Mouse (Mus musculus) CH12.LX (cell line): Measurements from ENCODE around the gene Comt. TPM values are rescaled to one million over a fixed set of nuclear protein-coding genes. Genes with fewer than 3 reads are reported as not detected.

Experiments
- DNase-seq: peaks from one replicate; pipeline ENCODE4 v3.0.0-alpha.2; 2013; ENCODE audit errors: extremely low read depth
- H3K27ac ChIP-seq: 2 replicates; pipeline ENCODE4 v1.5.1; 2012; ENCODE audit warnings: low read depth, mild to moderate bottlenecking, control low read depth, moderate library complexity; ENCODE audit not compliant: insufficient read depth
- H3K27me3 ChIP-seq: replicated peaks from 2 replicates; pipeline ENCODE3; 2012; ENCODE audit warnings: inconsistent platforms
- H3K36me3 ChIP-seq, 2 experiments: replicated peaks in 1 of 2; 2 replicates each; pipeline versions ENCODE3 to v1.6.1; 2012; ENCODE audit warnings: inconsistent platforms in 1 of 2, low read length in 1 of 2, mild to moderate bottlenecking in 1 of 2, mixed read lengths in 1 of 2, moderate library complexity in 1 of 2; ENCODE audit not compliant: control insufficient read depth in 1 of 2, insufficient read depth in 1 of 2
- H3K4me1 ChIP-seq, 2 experiments: 2 replicates each; pipeline ENCODE4 v1.6.1; 2012; ENCODE audit warnings: inconsistent platforms in 1 of 2, moderate library complexity in 1 of 2; ENCODE audit not compliant: insufficient read depth in 2 of 2, control insufficient read depth in 1 of 2
- H3K4me2 ChIP-seq: 2 replicates; pipeline ENCODE4 v1.6.1; 2012; ENCODE audit warnings: low read depth, mild to moderate bottlenecking, control low read depth; ENCODE audit not compliant: poor library complexity, insufficient read depth, severe bottlenecking
- H3K4me3 ChIP-seq, 3 experiments: fragments of 150-350 bp in 1 of 3; sonication (generic) in 1 of 3; replicated peaks in 1 of 3; 2 replicates each; pipeline versions ENCODE3 to v1.5.1; 2011 to 2012; ENCODE audit warnings: low read depth in 2 of 3, low read length in 2 of 3, mild to moderate bottlenecking in 2 of 3, moderate library complexity in 2 of 3, control low read depth in 1 of 3, improper control_type of control experiment in 1 of 3, inconsistent platforms in 1 of 3, mixed read lengths in 1 of 3; ENCODE audit not compliant: poor library complexity in 1 of 3
- H3K79me2 ChIP-seq: replicated peaks from 2 replicates; pipeline ENCODE4 v1.6.1; 2012; ENCODE audit warnings: mild to moderate bottlenecking, moderate library complexity; ENCODE audit not compliant: control insufficient read depth, poor library complexity, insufficient read depth, severe bottlenecking; ENCODE audit errors: extremely low read depth
- H3K9ac ChIP-seq: 2 replicates; pipeline ENCODE4 v1.6.1; 2012; ENCODE audit warnings: low read depth, mild to moderate bottlenecking, control low read depth, moderate library complexity; ENCODE audit not compliant: insufficient read depth
- H3K9me3 ChIP-seq: replicated peaks from 2 replicates; pipeline ENCODE3; 2012; ENCODE audit warnings: low read length, inconsistent platforms, mixed read lengths
- BHLHE40 ChIP-seq: IDR thresholded peaks from 2 replicates; pipeline ENCODE4 v1.6.1; 2011; ENCODE audit warnings: mild to moderate bottlenecking, low read depth, low read length, improper control_type of control experiment
- CHD1 ChIP-seq: IDR thresholded peaks from 2 replicates; pipeline ENCODE4 v1.6.1; 2012; ENCODE audit warnings: low read depth, low read length, improper control_type of control experiment, inconsistent platforms
- CHD2 ChIP-seq: IDR thresholded peaks from 2 replicates; pipeline ENCODE4 v1.6.1; 2011; ENCODE audit warnings: low read length, improper control_type of control experiment
- CTCF ChIP-seq, 2 experiments: IDR thresholded peaks in 1 of 2; conservative IDR thresholded peaks in 1 of 2; 2 replicates each; pipeline ENCODE4 v1.5.1; 2011 to 2012; ENCODE audit warnings: low read depth in 2 of 2, low read length in 2 of 2, improper control_type of control experiment in 1 of 2, inconsistent platforms in 1 of 2, mild to moderate bottlenecking in 1 of 2, moderate library complexity in 1 of 2
- E2F4 ChIP-seq: IDR thresholded peaks from 2 replicates; pipeline ENCODE4 v1.6.1; 2011; ENCODE audit warnings: low read depth, low read length, improper control_type of control experiment; ENCODE audit not compliant: insufficient replicate concordance
- ELF1 ChIP-seq: IDR thresholded peaks from 2 replicates; pipeline ENCODE4 v1.6.1; 2014; ENCODE audit warnings: low read depth, mild to moderate bottlenecking, inconsistent platforms, low read length, improper control_type of control experiment
- EP300 ChIP-seq: IDR thresholded peaks from 2 replicates; pipeline ENCODE4 v1.6.1; 2011; ENCODE audit warnings: low read length, improper control_type of control experiment
- ETS1 ChIP-seq: conservative IDR thresholded peaks from 2 replicates; pipeline ENCODE4 v1.6.1; 2012; ENCODE audit warnings: low read depth, mild to moderate bottlenecking, inconsistent platforms, low read length, improper control_type of control experiment, moderate library complexity
- HCFC1 ChIP-seq: IDR thresholded peaks from 2 replicates; pipeline ENCODE4 v1.6.1; 2012; ENCODE audit warnings: low read depth, mild to moderate bottlenecking, inconsistent platforms, low read length, improper control_type of control experiment
- JUN ChIP-seq: IDR thresholded peaks from 2 replicates; pipeline ENCODE4 v1.6.1; 2011; ENCODE audit warnings: low read depth, mild to moderate bottlenecking, low read length, improper control_type of control experiment, moderate library complexity; ENCODE audit not compliant: insufficient read depth
- KAT2A ChIP-seq: IDR thresholded peaks from 2 replicates; pipeline ENCODE4 v1.6.1; 2012; ENCODE audit warnings: low read length, improper control_type of control experiment, inconsistent platforms; ENCODE audit not compliant: insufficient replicate concordance
- MEF2A ChIP-seq: IDR thresholded peaks from 2 replicates; pipeline ENCODE4 v1.6.1; 2014; ENCODE audit warnings: low read depth, mild to moderate bottlenecking, inconsistent platforms, low read length, improper control_type of control experiment, borderline replicate concordance
- MYC ChIP-seq: IDR thresholded peaks from 2 replicates; pipeline ENCODE4 v1.6.1; 2011; ENCODE audit warnings: low read depth, mild to moderate bottlenecking, improper control_type of control experiment, low read length
- NRF1 ChIP-seq: IDR thresholded peaks from 2 replicates; pipeline ENCODE4 v1.6.1; 2014; ENCODE audit warnings: low read depth, mild to moderate bottlenecking, inconsistent platforms, low read length, improper control_type of control experiment, moderate library complexity
- PAX5 ChIP-seq: IDR thresholded peaks from 2 replicates; pipeline ENCODE4 v1.6.1; 2012; ENCODE audit warnings: low read length, inconsistent platforms, mixed read lengths
- RAD21 ChIP-seq: IDR thresholded peaks from 2 replicates; pipeline ENCODE4 v1.6.1; 2011; ENCODE audit warnings: low read depth, mild to moderate bottlenecking, low read length, improper control_type of control experiment, moderate library complexity
- RCOR1 ChIP-seq: conservative IDR thresholded peaks from 2 replicates; pipeline ENCODE4 v1.6.1; 2012; ENCODE audit warnings: low read depth, mild to moderate bottlenecking, inconsistent platforms, low read length, improper control_type of control experiment
- SIN3A ChIP-seq: IDR thresholded peaks from 2 replicates; pipeline ENCODE4 v1.6.1; 2012; ENCODE audit warnings: low read length, improper control_type of control experiment, inconsistent platforms
- SMC3 ChIP-seq: IDR thresholded peaks from 2 replicates; pipeline ENCODE4 v1.6.1; 2011; ENCODE audit warnings: low read depth, low read length, improper control_type of control experiment
- TCF12 ChIP-seq: IDR thresholded peaks from 2 replicates; pipeline ENCODE4 v1.6.1; 2014; ENCODE audit warnings: low read depth, mild to moderate bottlenecking, inconsistent platforms, low read length, improper control_type of control experiment
- USF1 ChIP-seq: IDR thresholded peaks from 2 replicates; pipeline ENCODE4 v1.6.1; 2014; ENCODE audit warnings: low read depth, mild to moderate bottlenecking, inconsistent platforms, low read length, improper control_type of control experiment
- ZKSCAN1 ChIP-seq: IDR thresholded peaks from 2 replicates; pipeline ENCODE4 v1.6.1; 2012; ENCODE audit warnings: low read depth, inconsistent platforms, low read length, improper control_type of control experiment, borderline replicate concordance
- dilution Hi-C: fragments of 300-500 bp; cut with MboI; formaldehyde crosslinking; loops from 2 replicates; pipeline ENCODE4 v1.14.3; 2020; ENCODE audit warnings: low sequenced_read_pairs; ENCODE audit not compliant: extremely low pct_unique_long_range_greater_than_20kb, extremely low pct_ligation_motif_present
- in situ Hi-C: fragments of 300-500 bp; cut with MboI; formaldehyde crosslinking; loops from 3 replicates; pipeline ENCODE4 v1.14.3; 2019; ENCODE audit warnings: low sequenced_read_pairs, low pct_ligation_motif_present, low pct_unique_long_range_greater_than_20kb, mixed read lengths
- polyA plus RNA-seq: library from polyadenylated mRNA; unstranded; fragments of >175 nt; gene quantifications from 2 replicates; pipeline ENCODE4 v1.2.1, GENCODE M21; 2012; ENCODE audit warnings: low read depth; ENCODE audit not compliant: insufficient read length
- total RNA-seq, 2 experiments: library from RNA; depleted of rRNA; stranded (reverse); fragments of 300-350 nt in 1 of 2; fragments of >200 nt in 1 of 2; gene quantifications; 2 replicates each; pipeline ENCODE4 v1.2.3; 2012 to 2014

Gene Comt
- total and polyA plus RNA-seq, 3 experiments, result 74.0 to 91.6 (median 84.8) TPM

DNA sequence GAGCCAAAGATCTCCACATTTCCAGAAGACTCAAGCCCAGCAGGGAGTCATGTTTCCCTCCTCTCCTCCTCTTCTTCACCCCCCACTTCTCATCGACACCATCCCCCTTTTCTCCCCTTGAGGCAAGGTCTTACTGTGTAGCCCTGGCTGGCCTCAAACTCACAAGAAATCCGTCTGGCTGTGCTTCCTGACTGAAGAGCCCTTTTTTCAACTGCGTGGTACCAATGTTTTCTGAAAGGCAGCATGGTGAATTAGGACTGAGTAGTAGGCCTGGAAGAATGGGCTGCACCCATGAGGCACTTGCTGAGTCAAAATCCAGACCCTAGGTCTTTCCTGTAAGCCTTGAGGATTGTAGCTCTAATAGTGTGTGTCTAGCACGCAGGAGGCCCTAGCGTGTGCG, 36.3 kb downstream of the Comt start:
- TF ChIP-seq CTCF (conservative IDR thresholded peaks at IDR 0.05 in 1 of 2, IDR thresholded peaks at IDR 0.05 in 1 of 2; ENCODE audit: low read depth in 2 of 2, low read length in 2 of 2), result no peak
- TF ChIP-seq SIN3A, result no peak
- TF ChIP-seq CHD1, result no peak
- no peak for TF ChIP-seq MEF2A
- TF ChIP-seq USF1, result no peak
- TF ChIP-seq HCFC1, result no peak
- TF ChIP-seq E2F4, result no peak
- no peak for TF ChIP-seq BHLHE40
- no peak for TF ChIP-seq RAD21
- TF ChIP-seq ELF1, result no peak
- no peak for TF ChIP-seq JUN
- TF ChIP-seq EP300, result no peak
- TF ChIP-seq ZKSCAN1, result no peak
- no peak for TF ChIP-seq NRF1
- no peak for TF ChIP-seq CHD2
- no peak for TF ChIP-seq TCF12
- TF ChIP-seq, all 38 proteins: peak for 0
- Histone ChIP-seq H3K27ac (no peak overlapping the region), H3K9me3 (no peaks in the 10 kb centered on the region), H3K36me3 (no peaks in the 10 kb centered on the region), H3K4me2 (no peak overlapping the region), H3K27me3 (peaks cover 17% of the 10 kb centered on the region), H3K4me1 (peaks cover 15 to 33% of the 10 kb centered on the region in 2 experiments), H3K9ac (no peak overlapping the region), H3K4me3 (no peak overlapping the region), H3K79me2 (no peaks in the 10 kb centered on the region)
- in situ Hi-C loops, result no loop called here
- dilution Hi-C loops, result no loop called here
- no peak for DNase-seq

DNA sequence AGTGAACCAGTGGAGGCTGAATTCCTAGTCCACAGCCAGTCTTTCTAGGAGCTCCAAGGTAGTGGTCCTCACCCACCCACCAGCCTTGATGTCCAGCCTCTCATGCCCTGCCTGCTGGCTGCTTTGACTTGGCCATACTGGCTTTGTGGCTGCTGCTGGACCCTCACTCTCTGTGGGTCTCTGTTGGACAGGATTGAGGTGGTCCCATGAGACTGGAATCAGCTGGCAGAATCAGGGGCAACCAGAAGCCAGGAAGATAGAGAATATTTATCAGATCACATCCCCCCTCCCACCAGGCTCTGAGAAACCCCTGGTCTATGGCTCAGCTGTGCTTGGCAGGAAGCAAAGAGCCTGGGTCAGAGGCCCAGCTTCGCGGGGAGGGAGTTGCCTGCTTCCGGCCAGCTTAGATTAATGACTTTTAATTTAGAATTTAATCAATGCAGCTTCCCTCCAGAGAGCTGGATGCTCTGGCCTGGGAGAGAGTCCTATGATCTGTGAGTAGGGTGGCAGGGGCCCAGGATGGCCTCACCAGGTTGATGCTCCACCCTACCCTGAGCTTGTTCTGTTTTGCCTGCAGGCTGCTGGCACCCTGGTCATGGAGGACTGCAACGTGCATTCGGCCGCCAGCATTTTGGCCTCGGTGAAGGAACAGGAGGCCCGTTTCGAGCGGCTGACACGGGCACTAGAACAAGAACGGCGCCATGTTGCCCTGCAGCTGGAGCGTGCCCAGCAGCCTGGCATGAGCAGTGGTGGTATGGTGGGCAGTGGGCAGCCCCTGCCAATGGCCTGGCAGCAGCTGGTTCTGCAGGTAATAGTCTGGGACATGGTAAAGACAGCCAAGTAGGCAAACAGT, 37.8 kb downstream of the Comt start:
- Histone ChIP-seq H3K4me1 (peaks cover 9 to 21% of the 10 kb centered on the region in 2 experiments), H3K9ac (no peak overlapping the region), H3K4me3 (no peak overlapping the region), H3K27me3 (peaks cover 19% of the 10 kb centered on the region), H3K36me3 (no peaks in the 10 kb centered on the region), H3K9me3 (no peaks in the 10 kb centered on the region), H3K27ac (no peak overlapping the region), H3K4me2 (no peak overlapping the region), H3K79me2 (no peaks in the 10 kb centered on the region)
- in situ Hi-C loops, result loop anchor here (5.0 kb wide), 1 partner anchor 37 kb away; no protein-coding TSS in a partner anchor
- TF ChIP-seq RAD21 (no peak), EP300 (no peak), SMC3 (no peak), HCFC1 (no peak), CHD2 (no peak), ETS1 (no peak), ELF1 (no peak), CHD1 (no peak), MYC (no peak), JUN (no peak), SIN3A (no peak), MEF2A (no peak), PAX5 (no peak), E2F4 (no peak), RCOR1 (no peak), KAT2A (no peak), CTCF (conservative IDR thresholded peaks at IDR 0.05 in 1 of 2, IDR thresholded peaks at IDR 0.05 in 1 of 2; ENCODE audit: low read depth in 2 of 2, low read length in 2 of 2) (no peak)
- dilution Hi-C loops, result no loop called here
- DNase-seq, result no peak
